Mouse (Mus musculus) megakaryocyte, embryonic 14.5 days (primary cell): ENCODE measurements around the gene Bmyc. TPM values are rescaled to one million over a fixed set of nuclear protein-coding genes. Genes with fewer than 3 reads are reported as not detected.
"Not testable (repeated sequence)": the region's sequence is repeated elsewhere in the genome, so short reads cannot be mapped to it uniquely, and the experiment has no call there.

Source experiments
- H3K27me3 ChIP-seq: replicated peaks from 2 replicates; pipeline ENCODE3; 2012; ENCODE audit warnings: inconsistent platforms
- H3K36me3 ChIP-seq: replicated peaks from 2 replicates; pipeline ENCODE3; 2012; ENCODE audit warnings: low read length, inconsistent platforms, mixed read lengths
- H3K4me1 ChIP-seq: 2 replicates; pipeline ENCODE4 v1.6.1; 2012; ENCODE audit warnings: inconsistent platforms
- H3K4me3 ChIP-seq: replicated peaks from 2 replicates; pipeline ENCODE3; 2012; ENCODE audit warnings: moderate library complexity, mild to moderate bottlenecking, inconsistent platforms
- H3K9me3 ChIP-seq: 2 replicates; pipeline ENCODE4 v1.6.1; 2012; ENCODE audit warnings: inconsistent platforms
- FLI1 ChIP-seq: IDR thresholded peaks from 2 replicates; pipeline ENCODE4 v1.6.1; 2012; ENCODE audit warnings: low read length, inconsistent platforms, mixed read lengths
- GATA1 ChIP-seq: IDR thresholded peaks from 3 replicates; pipeline ENCODE4 v1.6.1; 2012; ENCODE audit warnings: mixed read lengths, low read length, inconsistent platforms, borderline replicate concordance
- polyA plus RNA-seq: library from polyadenylated mRNA; stranded (reverse); fragments of >175 nt; gene quantifications from 2 replicates; pipeline ENCODE4 v1.2.3, GENCODE M21; 2012; ENCODE audit warnings: low replicate concordance; ENCODE audit not compliant: insufficient read depth

Gene Bmyc
- polyA plus RNA-seq, 1 experiment: 55.7 TPM

- Histone ChIP-seq H3K4me3 (no peak overlapping the region), H3K27me3 (peaks cover 16% of the 10 kb centered on the region), H3K9me3 (peaks cover 4% of the 10 kb centered on the region; the same call in 1 of the 2 replicates), H3K36me3 (no peaks in the 10 kb centered on the region), H3K4me1 (no peaks in the 10 kb centered on the region)
- no peak for TF ChIP-seq FLI1
- no peak for TF ChIP-seq GATA1
Observed at GRCm38 (mm10) chr2:25717222-25717621, 10.7 kb downstream of the Bmyc start.

DNA sequence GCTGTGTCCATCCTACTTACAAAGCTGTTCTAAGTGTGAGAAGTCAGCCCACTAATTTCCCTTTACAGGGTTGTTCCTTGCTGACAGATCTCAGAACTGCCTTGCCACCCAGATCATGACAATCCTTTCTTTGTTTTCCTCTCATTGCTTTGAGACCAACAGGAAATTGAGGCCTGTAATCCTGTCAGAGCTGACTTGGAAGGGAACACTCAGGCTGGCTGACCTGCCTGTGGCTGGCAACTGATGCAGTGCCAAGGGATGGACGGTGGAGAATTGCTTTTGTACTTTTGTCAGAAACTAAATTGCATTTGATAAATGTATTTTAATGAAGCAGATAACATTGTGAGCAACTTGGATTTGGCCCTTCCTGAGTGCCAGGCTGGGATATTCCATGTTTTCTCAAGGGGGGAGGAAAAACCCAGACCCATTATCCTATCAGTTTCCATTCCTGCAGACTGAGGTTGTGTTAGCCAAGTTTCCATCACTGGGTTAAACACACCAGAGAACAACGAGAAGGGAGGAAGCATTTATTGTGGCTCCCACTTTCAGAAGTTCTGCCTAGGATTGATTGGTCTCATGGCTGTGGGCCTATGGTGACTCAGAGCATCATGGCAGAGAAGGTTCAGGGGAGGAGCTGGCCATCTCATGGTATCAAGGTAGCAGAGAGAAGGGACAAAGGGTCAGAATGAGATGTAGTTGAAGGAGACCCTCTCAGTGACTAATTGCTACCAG lies 26.8 kb downstream of the Bmyc start:
- TF ChIP-seq FLI1: no peak
- no peak for TF ChIP-seq GATA1
- Histone ChIP-seq H3K9me3 (peaks cover 13% of the 10 kb centered on the region), H3K4me1 (no peaks in the 10 kb centered on the region), H3K27me3 (peaks cover 26% of the 10 kb centered on the region), H3K36me3 (no peaks in the 10 kb centered on the region), H3K4me3 (no peak overlapping the region)

GRCm38 (mm10) chr2:25736709-25737108 lies 30.2 kb downstream of the Bmyc start, which contains the start of gene Obp2b:
Gene Obp2b, plus strand, starts transcription at chr2:25737009.
- not testable (repeated sequence) for H3K4me1 ChIP-seq, H3K4me3 ChIP-seq, H3K36me3 ChIP-seq
- Histone ChIP-seq H3K9me3 (peaks cover 12% of the 10 kb centered on the region), H3K27me3 (peaks cover 37% of the 10 kb centered on the region)

- H3K9me3 ChIP-seq: peaks cover 12% of the 10 kb centered on the region
- peaks cover 19% of the 10 kb centered on the region for H3K27me3 ChIP-seq
- H3K4me1 ChIP-seq: no peaks in the 10 kb centered on the region
- no peaks in the 10 kb centered on the region for H3K36me3 ChIP-seq
- no peak for TF ChIP-seq FLI1
- TF ChIP-seq GATA1: no peak
- no peak overlapping the region for H3K4me3 ChIP-seq
Observed at GRCm38 (mm10) chr2:25741671-25742070, 35.1 kb downstream of the Bmyc start.

GRCm38 (mm10) chr2:25754201-25754600 lies 47.7 kb downstream of the Bmyc start:
- H3K27me3 ChIP-seq: peaks cover 20% of the 10 kb centered on the region
- no peak for TF ChIP-seq FLI1
- no peak for TF ChIP-seq GATA1
- peaks cover 31% of the 10 kb centered on the region for H3K9me3 ChIP-seq
- H3K4me1 ChIP-seq: no peaks in the 10 kb centered on the region
- H3K36me3 ChIP-seq: no peaks in the 10 kb centered on the region
- no peak overlapping the region for H3K4me3 ChIP-seq

Other genes with a start within 250 kb of the Bmyc start
- not detected in 2 replicates for gene Clic3, start 249.9 kb upstream of the Bmyc start, polyA plus RNA-seq
- gene Paxx, start 245.6 kb upstream of the Bmyc start, polyA plus RNA-seq: 51.1 and 52.3 TPM in 2 replicates
- gene Ptgds, start 236.7 kb upstream of the Bmyc start, polyA plus RNA-seq: not detected in 2 replicates
- gene Lcn12, start 212.8 kb upstream of the Bmyc start, polyA plus RNA-seq: not detected in 2 replicates
- gene Fbxw5, start 206.0 kb upstream of the Bmyc start, polyA plus RNA-seq: 46.2 and 91.1 TPM in 2 replicates
- gene C8g, start 205.0 kb upstream of the Bmyc start, polyA plus RNA-seq: 0.43 TPM in 1 of 2 replicates, not detected in the other
- 0.78 and 7.0 TPM in 2 replicates for gene Traf2, start 159.8 kb upstream of the Bmyc start, polyA plus RNA-seq
- 316 and 1,404 TPM in 2 replicates for gene Edf1, start 148.9 kb upstream of the Bmyc start, polyA plus RNA-seq
- gene Mamdc4, start 131.9 kb upstream of the Bmyc start, polyA plus RNA-seq: 0.75 TPM in 1 of 2 replicates, not detected in the other
- gene Phpt1, start 131.5 kb upstream of the Bmyc start, polyA plus RNA-seq: 4.7 TPM in 1 of 2 replicates, not detected in the other
- 0.44 and 0.85 TPM in 2 replicates for gene Ajm1, start 125.0 kb upstream of the Bmyc start, polyA plus RNA-seq
- gene Rabl6, start 98.2 kb upstream of the Bmyc start, polyA plus RNA-seq: 36.6 and 58.2 TPM in 2 replicates
- 0.15 TPM in 1 of 2 replicates, not detected in the other for gene Ccdc183, start 89.1 kb upstream of the Bmyc start, polyA plus RNA-seq
- gene Tmem141, start 84.7 kb upstream of the Bmyc start, polyA plus RNA-seq: 0.94 TPM in 1 of 2 replicates, not detected in the other
- 0.49 TPM in 1 of 2 replicates, not detected in the other for gene Fcna, start 78.7 kb upstream of the Bmyc start, polyA plus RNA-seq
- gene Lcn8, start 53.6 kb upstream of the Bmyc start, polyA plus RNA-seq: not detected in 2 replicates
- gene Lcn5, start 48.8 kb upstream of the Bmyc start, polyA plus RNA-seq: not detected in 2 replicates
- not detected in 2 replicates for gene Lcn6, start 30.0 kb upstream of the Bmyc start, polyA plus RNA-seq
- gene Lcn10, start 24.0 kb upstream of the Bmyc start, polyA plus RNA-seq: not detected in 2 replicates
- not detected in 2 replicates for gene Obp2a, start 6.7 kb upstream of the Bmyc start, polyA plus RNA-seq
- not detected in 2 replicates for gene Obp2b, start 30.3 kb downstream of the Bmyc start, polyA plus RNA-seq
- gene Lcn3, start 58.8 kb downstream of the Bmyc start, polyA plus RNA-seq: not detected in 2 replicates
- not detected in 2 replicates for gene Lcn11, start 70.3 kb downstream of the Bmyc start, polyA plus RNA-seq
- gene Gm13539, start 75.5 kb downstream of the Bmyc start, polyA plus RNA-seq: not detected in 2 replicates
- gene Glt6d1, start 109.1 kb downstream of the Bmyc start, polyA plus RNA-seq: not detected in 2 replicates
- gene Lcn9, start 116.4 kb downstream of the Bmyc start, polyA plus RNA-seq: not detected in 2 replicates
- gene Sohlh1, start 140.5 kb downstream of the Bmyc start, polyA plus RNA-seq: not detected in 2 replicates
- not detected in 2 replicates for gene Kcnt1, start 157.0 kb downstream of the Bmyc start, polyA plus RNA-seq